Mouse (Mus musculus) forebrain, postnatal 0 days (tissue): ENCODE measurements around the gene Npcd. TPM values are rescaled to one million over a fixed set of nuclear protein-coding genes. Genes with fewer than 3 reads are reported as not detected.
A peak's percentile ranks its signal among the peaks of the same experiment; 100 is the strongest.

ENCODE experiments used
- ATAC-seq: fragments of 200-750 bp; cut with Nextera tagmentation; 2 replicates; pipeline ENCODE4 v1.8.0; 2017; ENCODE audit warnings: mild to moderate bottlenecking, moderate library complexity
- DNase-seq: peaks from one replicate; pipeline ENCODE4 v3.0.0-alpha.2; 2015
- H3K27ac ChIP-seq: fragments of 300-500 bp; sonication (generic); 2 replicates; pipeline ENCODE4 v1.5.1; 2014; ENCODE audit warnings: low read depth, mild to moderate bottlenecking, antibody characterized with exemption, low read length, moderate library complexity, mixed read lengths
- H3K27me3 ChIP-seq: fragments of 300-500 bp; sonication (generic); 2 replicates; pipeline ENCODE4 v1.6.1; 2014; ENCODE audit warnings: mild to moderate bottlenecking, low read length, mixed read lengths; ENCODE audit not compliant: insufficient read depth
- H3K36me3 ChIP-seq: fragments of 300-500 bp; sonication (generic); 2 replicates; pipeline ENCODE4 v1.6.1; 2014; ENCODE audit warnings: mild to moderate bottlenecking, moderate library complexity; ENCODE audit not compliant: insufficient read depth
- H3K4me1 ChIP-seq: fragments of 300-500 bp; sonication (generic); 2 replicates; pipeline ENCODE4 v1.6.1; 2014; ENCODE audit warnings: antibody characterized with exemption; ENCODE audit not compliant: insufficient read depth
- H3K4me2 ChIP-seq: fragments of 300-500 bp; sonication (generic); 2 replicates; pipeline ENCODE4 v1.6.1; 2014; ENCODE audit warnings: low read depth, mild to moderate bottlenecking, moderate library complexity
- H3K4me3 ChIP-seq: fragments of 300-500 bp; sonication (generic); 2 replicates; pipeline ENCODE4 v1.5.1; 2014; ENCODE audit warnings: low read depth, low read length, mixed read lengths
- H3K9ac ChIP-seq: fragments of 300-500 bp; sonication (generic); 2 replicates; pipeline ENCODE4 v1.6.1; 2014; ENCODE audit warnings: mild to moderate bottlenecking
- H3K9me3 ChIP-seq: fragments of 300-500 bp; sonication (generic); 2 replicates; pipeline ENCODE4 v1.6.1; 2016; ENCODE audit warnings: low read length
- CTCF ChIP-seq: sonication (generic); IDR thresholded peaks from 2 replicates; pipeline ENCODE4 v1.5.1; 2016; ENCODE audit warnings: antibody characterized with exemption, control low read depth, low read depth
- WGBS: fragments of 180-500 bp; shearing (Covaris S2); extraction: QIAGEN DNeasy Blood & Tissue Kit; methylation state at CpG from one replicate; pipeline ENCODE4 v1.1.7; 2014; 5-methylcytosine and 5-hydroxymethylcytosine counted together
- polyA plus RNA-seq: library from polyadenylated mRNA; unstranded; fragments of >200 nt; fragmentation: Nextera tagmentation; extraction: Ambion mirVana; gene quantifications from 2 replicates; pipeline ENCODE4 v1.2.1, GENCODE M21; 2015
- total RNA-seq: library from RNA; depleted of rRNA; stranded (reverse); fragments of >200 nt; gene quantifications from 2 replicates; pipeline ENCODE4 v1.2.3, GENCODE M21; 2014; rRNA removed

The Npcd gene
- total and polyA plus RNA-seq, 2 experiments from 2014 or later: 4.0 to 18.6 TPM

- H3K9ac ChIP-seq: no peak overlapping the region
- no peaks in the 10 kb centered on the region for H3K27me3 ChIP-seq
- H3K27ac ChIP-seq: no peak overlapping the region
- H3K4me1 ChIP-seq: peaks cover 13% of the 10 kb centered on the region; the same call in 1 of the 2 replicates
- no peak overlapping the region for H3K4me2 ChIP-seq
- ATAC-seq: no peak
- no peak for TF ChIP-seq CTCF
- H3K36me3 ChIP-seq: no peaks in the 10 kb centered on the region
- H3K4me3 ChIP-seq: no peak overlapping the region
- no peaks in the 10 kb centered on the region for H3K9me3 ChIP-seq
- no peak for DNase-seq
- 78% methylated on average over 8 of the region's 8 CpGs for WGBS
Observed at GRCm38 (mm10) chr15:79744742-79745141, 89.3 kb downstream of the Npcd start.

GRCm38 (mm10) chr15:79744001-79744400 is 90.0 kb downstream of the Npcd start:
- Histone ChIP-seq H3K4me3 (no peak overlapping the region), H3K36me3 (peaks cover 7% of the 10 kb centered on the region; the same call in 1 of the 2 replicates), H3K9me3 (no peaks in the 10 kb centered on the region), H3K4me1 (peaks cover 13% of the 10 kb centered on the region; the same call in 1 of the 2 replicates), H3K4me2 (no peak overlapping the region), H3K27me3 (no peaks in the 10 kb centered on the region), H3K27ac (no peak overlapping the region), H3K9ac (no peak overlapping the region)
- WGBS: 92% methylated on average over 11 of the region's 11 CpGs
- no peak for TF ChIP-seq CTCF
- ATAC-seq (no peak), DNase-seq (no peak)

GRCm38 (mm10) chr15:79742706-79743023 is 91.4 kb downstream of the Npcd start:
- 0 out of 2 replicates have a peak, but pooled peaks have one; percentile 0 for TF ChIP-seq CTCF
- peaks cover 13% of the 10 kb centered on the region; the same call in 1 of the 2 replicates for H3K4me1 ChIP-seq
- H3K9ac ChIP-seq: peak overlapping the region; percentile 93
- no peak for ATAC-seq
- peaks cover 20% of the 10 kb centered on the region for H3K36me3 ChIP-seq
- H3K4me3 ChIP-seq: peak overlapping the region; percentile 99
- no peaks in the 10 kb centered on the region for H3K9me3 ChIP-seq
- WGBS: under 1% methylated on average over 23 of the region's 23 CpGs
- DNase-seq: no peak
- no peaks in the 10 kb centered on the region for H3K27me3 ChIP-seq
- no peak overlapping the region for H3K27ac ChIP-seq
- H3K4me2 ChIP-seq: peak overlapping the region; percentile 58

DNA sequence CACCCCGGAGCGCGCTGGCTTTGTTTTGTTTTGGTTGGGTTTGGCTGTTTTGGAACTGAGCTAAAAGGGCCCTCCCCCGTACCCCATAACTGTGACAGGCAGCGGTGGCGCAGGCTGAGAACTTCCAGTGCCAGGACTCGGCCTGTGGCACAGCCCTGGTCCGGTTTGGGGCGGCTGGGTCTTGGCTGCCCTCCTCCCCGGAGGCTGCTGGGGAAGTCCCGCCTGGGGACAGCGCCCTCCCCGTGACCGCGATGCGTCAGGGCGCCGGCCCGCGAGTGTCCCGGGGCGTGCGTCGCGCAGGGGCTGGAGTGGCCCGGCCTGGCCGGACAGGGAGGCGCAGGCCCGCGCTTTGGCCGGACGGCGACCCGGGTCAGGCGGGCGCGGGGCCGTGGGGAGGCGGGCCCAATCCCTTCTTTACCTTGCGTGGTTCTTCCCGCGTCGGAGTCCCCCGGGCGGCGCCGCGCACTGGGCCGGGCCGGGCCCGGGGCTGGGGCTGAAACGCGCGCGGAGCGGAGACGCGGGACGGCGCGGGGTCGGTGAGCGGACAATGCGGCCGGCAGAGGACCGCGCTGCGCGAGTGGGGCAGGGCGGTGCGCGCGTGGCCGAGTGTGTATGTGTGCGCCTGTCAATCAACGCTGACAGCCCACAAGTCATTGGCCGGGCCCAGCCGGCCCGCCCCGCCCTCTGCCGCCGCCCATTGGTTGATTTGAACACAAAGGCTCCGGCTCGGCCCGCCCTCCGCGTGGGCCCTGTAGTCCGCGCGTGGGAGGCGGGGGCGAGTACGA is 91.9 kb downstream of the Npcd start, which contains the start of gene Sun2:
TSS of gene Sun2 (minus strand) at position 616 of the 785 bp plus-strand sequence.
- TF ChIP-seq CTCF: 0 out of 2 replicates have a peak, but pooled peaks have one; percentile 1
- Histone ChIP-seq H3K27me3 (no peaks in the 10 kb centered on the region), H3K4me1 (peaks cover 13% of the 10 kb centered on the region; the same call in 1 of the 2 replicates), H3K27ac (peak within 1 kb of the TSS; percentile 66), H3K4me2 (peak within 1 kb of the TSS; percentile 58), H3K4me3 (peak within 1 kb of the TSS; percentile 99), H3K9me3 (no peaks in the 10 kb centered on the region), H3K9ac (peak within 1 kb of the TSS; percentile 93), H3K36me3 (peaks cover 26% of the 10 kb centered on the region)
- ATAC-seq (peak; percentile 97), DNase-seq (peak; percentile 95)
- WGBS: 3% methylated on average over 87 of the region's 93 CpGs

DNA sequence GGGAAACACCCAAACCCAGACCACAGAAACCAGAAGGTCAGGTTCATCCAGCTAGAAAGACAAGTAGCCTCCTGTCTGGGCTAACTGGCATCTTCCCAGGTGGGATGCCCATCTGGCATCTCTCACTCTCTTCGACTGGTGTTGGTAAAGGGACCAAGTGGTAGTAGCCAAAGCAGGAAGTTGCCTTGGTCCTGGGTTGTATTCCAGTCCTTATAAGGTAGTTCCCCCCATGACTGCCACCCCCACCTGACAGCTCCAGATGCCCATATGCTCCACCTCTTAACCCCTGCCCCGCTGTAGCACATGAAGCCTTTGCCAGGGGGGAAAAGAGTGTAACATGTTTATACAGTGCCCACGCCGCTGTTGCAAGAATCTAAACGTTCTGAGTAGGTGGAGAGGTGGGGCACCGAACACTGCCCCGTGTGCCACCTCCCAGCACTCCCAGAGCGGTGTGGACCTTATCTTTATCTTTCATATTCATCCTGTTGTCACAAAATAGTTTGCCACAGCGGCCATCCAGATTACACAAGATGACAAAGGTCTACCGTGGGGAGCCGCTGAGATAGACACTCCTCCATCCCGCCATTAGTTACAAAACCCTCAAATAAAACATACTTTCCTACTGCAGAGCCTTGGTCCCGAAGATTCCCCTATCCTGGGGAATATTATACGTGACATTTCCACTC is 92.7 kb downstream of the Npcd start:
- H3K27ac ChIP-seq: peak overlapping the region; percentile 66
- no peak for ATAC-seq
- no peaks in the 10 kb centered on the region for H3K9me3 ChIP-seq
- no peak for DNase-seq
- peaks cover 34% of the 10 kb centered on the region for H3K36me3 ChIP-seq
- no peaks in the 10 kb centered on the region for H3K27me3 ChIP-seq
- no peak for TF ChIP-seq CTCF
- peak overlapping the region; percentile 99 for H3K4me3 ChIP-seq
- H3K4me1 ChIP-seq: peaks cover 13% of the 10 kb centered on the region; the same call in 1 of the 2 replicates
- peak overlapping the region; percentile 93 for H3K9ac ChIP-seq
- H3K4me2 ChIP-seq: peak overlapping the region; percentile 58
- 25% methylated on average over 14 of the region's 14 CpGs for WGBS

DNA sequence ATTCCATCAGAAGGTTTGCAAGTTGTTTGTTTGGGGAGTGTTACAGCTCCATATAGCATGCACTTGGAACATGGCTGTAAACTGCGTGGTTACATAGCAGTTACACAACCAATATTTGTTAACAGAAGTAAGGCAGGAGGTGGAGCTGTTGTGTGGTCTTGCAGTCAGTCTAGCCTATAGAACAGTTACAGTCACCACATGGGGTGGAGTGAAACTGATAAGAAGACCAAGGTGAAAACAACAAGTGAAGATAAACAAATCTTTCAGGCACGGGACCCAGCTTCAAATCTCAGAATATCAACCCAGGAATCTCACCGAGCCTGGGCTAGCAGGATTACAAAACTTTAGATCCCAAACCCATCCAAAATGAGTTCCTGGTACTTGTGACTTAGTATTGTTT is 93.3 kb downstream of the Npcd start:
- peaks cover 34% of the 10 kb centered on the region for H3K36me3 ChIP-seq
- no peak for TF ChIP-seq CTCF
- H3K27me3 ChIP-seq: no peaks in the 10 kb centered on the region
- no peak for ATAC-seq
- H3K4me2 ChIP-seq: peak overlapping the region; percentile 58
- no peak for DNase-seq
- no peak overlapping the region for H3K9ac ChIP-seq
- no peaks in the 10 kb centered on the region for H3K9me3 ChIP-seq
- H3K4me1 ChIP-seq: peaks cover 13% of the 10 kb centered on the region; the same call in 1 of the 2 replicates
- 82% methylated on average over 3 of the region's 3 CpGs for WGBS
- H3K4me3 ChIP-seq: peak overlapping the region; percentile 99; the same call in 1 of the 2 replicates
- no peak overlapping the region for H3K27ac ChIP-seq

Other genes with a start within 250 kb of the Npcd start
- 1.8 and 3.2 TPM in 2 replicates for gene Dmc1, start 229.1 kb downstream of the Npcd start, total RNA-seq
- gene Dmc1, start 229.1 kb downstream of the Npcd start, polyA plus RNA-seq: 0.44 and 0.49 TPM in 2 replicates
- 17.1 and 25.7 TPM in 2 replicates for gene Fam227a, start 175.3 kb downstream of the Npcd start, total RNA-seq
- 1.0 and 1.9 TPM in 2 replicates for gene Fam227a, start 175.3 kb downstream of the Npcd start, polyA plus RNA-seq
- 70.3 and 107 TPM in 2 replicates for gene Cby1, start 175.0 kb downstream of the Npcd start, total RNA-seq
- 117 and 119 TPM in 2 replicates for gene Cby1, start 175.0 kb downstream of the Npcd start, polyA plus RNA-seq
- 132 and 167 TPM in 2 replicates for gene Tomm22, start 163.4 kb downstream of the Npcd start, total RNA-seq
- 248 and 266 TPM in 2 replicates for gene Tomm22, start 163.4 kb downstream of the Npcd start, polyA plus RNA-seq
- gene Josd1, start 146.3 kb downstream of the Npcd start, total RNA-seq: 49.2 and 54.1 TPM in 2 replicates
- gene Josd1, start 146.3 kb downstream of the Npcd start, polyA plus RNA-seq: 18.6 and 20.2 TPM in 2 replicates
- 74.2 and 78.1 TPM in 2 replicates for gene Gtpbp1, start 143.4 kb downstream of the Npcd start, total RNA-seq
- 43.4 and 47.6 TPM in 2 replicates for gene Gtpbp1, start 143.4 kb downstream of the Npcd start, polyA plus RNA-seq
- gene Sun2, start 91.7 kb downstream of the Npcd start, total RNA-seq: 43.0 and 56.4 TPM in 2 replicates
- gene Sun2, start 91.7 kb downstream of the Npcd start, polyA plus RNA-seq: 2.3 and 3.7 TPM in 2 replicates
- 58.3 and 59.2 TPM in 2 replicates for gene Dnal4, start 56.4 kb downstream of the Npcd start, total RNA-seq
- gene Dnal4, start 56.4 kb downstream of the Npcd start, polyA plus RNA-seq: 81.5 and 94.5 TPM in 2 replicates
- 129 and 184 TPM in 2 replicates for gene Nptxr, start 29.5 kb downstream of the Npcd start, total RNA-seq
- 41.9 and 87.3 TPM in 2 replicates for gene Nptxr, start 29.5 kb downstream of the Npcd start, polyA plus RNA-seq
- gene Cbx6, start 451 bp upstream of the Npcd start, total RNA-seq: 69.1 and 86.8 TPM in 2 replicates
- gene Cbx6, start 451 bp upstream of the Npcd start, polyA plus RNA-seq: 27.5 and 53.8 TPM in 2 replicates
- 4.0 and 5.3 TPM in 2 replicates for gene Apobec3, start 57.4 kb upstream of the Npcd start, total RNA-seq
- gene Apobec3, start 57.4 kb upstream of the Npcd start, polyA plus RNA-seq: 3.1 and 3.6 TPM in 2 replicates
- 6.4 and 11.1 TPM in 2 replicates for gene Cbx7, start 136.9 kb upstream of the Npcd start, total RNA-seq
- gene Cbx7, start 136.9 kb upstream of the Npcd start, polyA plus RNA-seq: 2.4 and 3.1 TPM in 2 replicates
- gene Pdgfb, start 180.7 kb upstream of the Npcd start, total RNA-seq: 13.2 and 17.8 TPM in 2 replicates
- gene Pdgfb, start 180.7 kb upstream of the Npcd start, polyA plus RNA-seq: 4.6 and 7.6 TPM in 2 replicates